Mouse (Mus musculus): Measurements from ENCODE around the gene Bcl3.
"Not testable (repeated sequence)": the region's sequence is repeated elsewhere in the genome, so short reads cannot be mapped to it uniquely, and the experiment has no call there.

Bcl3 gene

DNA sequence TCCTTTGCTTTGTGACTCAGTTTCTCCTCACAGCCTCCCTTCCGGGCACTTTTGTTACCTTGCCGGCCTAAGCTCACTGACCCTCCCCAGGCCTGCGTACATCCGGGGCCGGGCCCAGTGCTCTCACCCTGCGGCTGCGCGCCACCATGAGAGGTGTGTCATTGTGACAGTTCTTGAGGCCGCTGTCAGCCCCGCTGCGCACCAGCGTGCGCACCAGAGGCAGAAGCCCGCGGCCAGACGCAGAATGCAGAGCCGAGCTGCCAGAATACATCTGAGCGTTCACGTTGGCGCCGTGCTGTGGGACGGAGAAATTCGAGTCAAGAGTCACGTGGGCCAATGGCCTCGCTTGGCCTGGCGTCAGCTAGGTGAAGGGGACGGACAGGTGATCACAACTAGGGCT lies 13.2 kb downstream of the Bcl3 start:
- in situ Hi-C loops (cut with MseI, MboI): no loop called here

DNA sequence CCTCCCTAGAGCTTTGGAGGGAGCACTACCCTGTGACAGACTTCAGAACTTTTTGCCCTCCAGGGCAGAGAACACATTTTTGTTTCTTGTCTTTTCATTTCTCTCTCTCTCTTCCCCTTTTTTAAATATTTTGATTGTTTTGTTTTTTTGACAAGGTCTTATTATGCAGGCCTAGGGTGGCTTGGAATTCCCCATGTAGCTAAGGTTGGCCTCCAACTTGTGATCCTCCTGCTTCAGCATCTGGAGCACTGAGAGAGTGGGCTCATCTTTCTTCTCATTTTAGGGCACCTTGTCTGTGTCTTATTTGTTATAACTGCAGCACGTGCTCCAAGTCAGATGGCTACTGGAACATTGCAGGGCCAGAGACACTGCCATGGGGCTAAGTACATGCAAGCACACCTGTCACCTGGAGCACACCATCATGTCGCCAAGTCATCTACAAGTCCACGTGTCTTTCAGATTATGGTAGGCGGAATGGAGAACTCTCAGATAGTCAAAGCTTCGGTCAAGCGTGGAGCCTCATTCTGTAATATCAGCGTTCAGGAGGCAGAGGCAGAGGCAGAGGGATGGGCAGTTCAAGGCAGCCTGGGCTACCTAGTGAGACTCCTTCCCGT lies 16.1 kb downstream of the Bcl3 start:
- in situ Hi-C loops (cut with MseI, MboI): no loop called here

DNA sequence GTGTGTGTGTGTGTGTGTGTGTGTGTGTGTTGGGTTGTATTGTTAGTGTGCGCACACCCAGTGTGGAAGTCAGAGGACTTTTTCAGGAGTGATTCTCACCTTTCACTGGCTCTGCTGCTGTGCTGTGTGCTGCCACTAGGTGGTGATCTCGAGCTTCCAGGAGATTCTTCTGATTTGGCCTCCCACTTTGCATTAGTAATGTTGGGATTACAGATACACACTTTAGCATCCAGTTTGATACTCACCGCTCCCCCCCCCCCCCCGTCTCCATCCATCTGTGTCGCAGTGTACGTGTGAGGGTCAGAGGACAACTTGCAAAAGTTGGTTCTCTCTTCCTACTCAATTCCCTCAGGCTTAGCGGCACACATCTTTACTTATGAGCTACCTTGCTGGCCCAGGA lies 19.6 kb downstream of the Bcl3 start:
- in situ Hi-C loops (cut with MseI, MboI): loop anchor here (5.0 kb wide), 2 partner anchors 39 to 69 kb away; no protein-coding TSS in a partner anchor

DNA sequence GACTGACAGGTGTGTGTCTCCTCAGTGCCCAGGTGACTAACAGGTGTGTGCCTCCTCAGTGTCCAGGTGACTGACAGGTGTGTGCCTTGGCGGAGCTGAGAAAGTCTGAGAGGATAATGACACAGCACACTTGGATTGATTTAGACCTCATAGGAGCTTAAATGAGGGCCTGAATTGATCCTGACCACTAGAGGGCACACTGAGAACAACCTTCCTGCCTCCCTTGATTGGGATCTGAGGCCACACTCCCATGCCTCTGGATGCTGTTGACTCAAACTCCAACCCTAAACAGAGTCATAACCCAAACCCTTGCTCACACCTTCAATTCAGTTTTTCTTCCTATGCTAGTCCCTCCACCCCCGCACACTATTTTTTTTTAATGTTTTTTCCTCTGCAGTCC lies 21.8 kb downstream of the Bcl3 start:
- in situ Hi-C loops (cut with MseI, MboI): loop anchor here (5.0 kb wide), 2 partner anchors 42 to 72 kb away; no protein-coding TSS in a partner anchor

DNA sequence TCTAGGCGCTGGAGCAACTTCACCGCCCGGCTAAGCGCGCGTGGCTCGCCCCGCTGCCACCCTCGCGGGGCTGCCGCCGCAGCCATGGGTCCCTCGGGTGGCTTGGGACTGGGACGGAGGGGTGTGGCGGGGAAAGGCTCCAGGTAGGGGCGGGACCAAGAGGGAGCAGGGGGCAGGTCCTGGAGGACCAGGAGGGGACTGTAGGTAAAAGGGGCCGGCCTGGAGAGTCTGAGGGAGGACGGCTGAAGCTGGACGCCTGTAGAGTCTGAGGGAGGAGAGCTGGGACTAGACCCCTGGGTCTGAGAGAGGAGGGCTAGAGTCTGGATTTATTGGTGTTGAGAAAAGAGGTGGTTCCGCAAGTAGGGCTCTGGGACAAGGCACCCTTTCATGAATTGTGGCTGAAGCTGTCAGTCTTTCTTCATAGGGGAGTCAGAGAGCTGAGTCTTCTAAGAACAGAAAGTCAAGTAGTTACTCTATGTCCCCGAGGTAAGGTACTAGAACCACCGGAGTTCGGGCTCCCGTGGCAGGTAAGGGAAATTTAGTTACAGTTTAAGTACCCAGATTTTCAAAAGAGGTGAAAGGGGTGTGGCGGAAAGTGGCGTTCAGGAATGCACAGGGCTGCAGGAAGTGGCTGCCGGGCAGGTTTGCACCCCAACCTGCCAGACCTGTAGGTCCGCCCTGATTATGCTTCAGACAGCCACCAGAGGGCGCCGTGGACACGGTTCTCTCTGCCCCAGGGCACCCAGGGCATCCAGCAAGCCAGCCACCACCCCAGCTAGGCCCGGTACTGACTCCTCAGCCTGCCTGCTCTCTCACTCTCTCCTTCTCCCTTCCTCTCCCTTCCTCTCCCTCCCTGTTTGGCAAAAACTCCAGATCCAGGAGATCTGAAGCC lies 25.6 kb downstream of the Bcl3 start, which contains the start of gene Cblc:
TSS of gene Cblc (minus strand) at position 113 of the 892 bp plus-strand sequence.
- in situ Hi-C loops (cut with MseI, MboI): no loop called here

DNA sequence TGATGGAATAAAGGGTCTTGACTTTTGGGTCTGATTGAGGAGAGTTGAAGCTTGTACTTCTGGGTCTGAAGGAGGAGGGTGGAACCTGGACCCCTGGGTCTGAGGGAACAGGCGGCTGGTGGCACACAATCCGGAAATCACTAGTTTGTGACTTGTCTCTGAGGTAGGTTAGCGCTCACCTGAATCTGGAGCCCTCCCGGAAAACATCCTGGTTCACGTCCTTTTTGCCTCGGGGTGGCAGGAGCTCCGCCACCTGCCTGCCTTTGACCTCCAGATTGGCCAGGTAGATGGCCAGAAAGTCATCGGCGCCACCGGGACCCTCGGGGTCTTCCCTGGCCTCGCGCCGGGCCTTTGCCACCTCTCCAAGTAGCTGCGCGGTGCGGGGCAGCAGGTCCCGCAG lies 26.3 kb downstream of the Bcl3 start:
- in situ Hi-C loops (cut with MseI, MboI): no loop called here

DNA sequence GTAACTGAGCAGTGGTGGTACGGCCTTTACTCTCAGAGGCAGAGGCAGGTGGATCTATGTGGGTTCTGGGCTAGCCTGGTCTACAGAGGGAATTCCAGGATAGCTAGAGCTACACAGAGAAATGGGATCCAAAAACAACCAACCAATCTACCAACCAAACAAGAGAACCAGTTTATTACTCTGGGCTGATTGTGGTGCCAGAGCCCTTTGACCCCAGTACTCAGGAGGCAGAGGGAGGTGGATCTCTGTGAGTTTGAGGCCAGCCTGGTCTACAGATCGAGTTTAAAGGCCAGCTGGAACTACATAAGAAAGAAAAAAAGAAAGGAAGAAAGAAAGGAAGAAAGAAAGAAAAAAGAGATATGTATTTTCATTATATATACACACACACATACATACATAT lies 27.3 kb downstream of the Bcl3 start:
- in situ Hi-C loops (cut with MseI, MboI): no loop called here

DNA sequence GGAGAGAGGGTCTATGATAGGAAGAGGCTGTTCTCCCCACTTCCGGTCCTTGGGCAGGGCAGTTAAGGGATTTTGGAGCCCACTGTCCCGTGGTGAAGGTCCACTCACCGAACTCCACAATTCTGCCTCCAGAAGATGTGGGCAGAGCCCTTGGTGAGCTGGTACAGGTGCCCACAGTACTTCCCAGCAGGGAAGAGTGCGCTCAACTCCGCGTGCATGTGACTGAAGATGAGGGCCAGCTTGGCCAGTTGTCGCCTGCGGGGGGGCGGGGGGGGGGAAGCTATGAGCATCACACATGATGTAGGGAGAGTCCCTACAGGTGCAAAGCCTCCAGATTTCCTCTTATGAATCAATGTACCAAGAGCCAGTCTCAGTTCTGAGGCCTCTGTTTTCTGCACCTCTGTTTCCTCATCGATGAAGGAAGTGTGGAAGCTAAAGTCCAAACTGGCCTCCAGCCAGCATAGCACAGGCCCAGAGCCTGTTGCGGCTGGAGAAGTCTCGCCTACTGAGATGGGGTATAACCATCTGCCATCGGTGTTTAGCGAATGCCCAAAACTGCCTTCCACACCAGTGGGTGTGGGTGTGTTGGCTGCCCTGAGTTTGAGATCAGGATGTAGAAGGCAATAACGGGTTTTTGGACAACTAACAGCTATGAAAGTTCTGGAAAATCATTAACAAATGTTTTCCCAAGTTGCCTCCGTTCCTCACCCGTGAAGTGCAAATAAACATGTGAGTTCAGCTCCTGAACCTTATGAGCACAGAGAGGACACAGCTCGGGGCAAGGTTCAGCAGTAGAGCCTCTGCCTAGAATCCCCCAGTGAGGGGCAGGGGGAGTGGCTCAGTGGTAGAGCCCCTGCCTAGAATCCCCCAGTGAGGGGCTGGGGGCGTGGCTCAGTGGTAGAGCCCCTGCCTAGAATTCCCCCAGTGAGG lies 29.6 kb downstream of the Bcl3 start:
- in situ Hi-C loops (cut with MseI, MboI): no loop called here

DNA sequence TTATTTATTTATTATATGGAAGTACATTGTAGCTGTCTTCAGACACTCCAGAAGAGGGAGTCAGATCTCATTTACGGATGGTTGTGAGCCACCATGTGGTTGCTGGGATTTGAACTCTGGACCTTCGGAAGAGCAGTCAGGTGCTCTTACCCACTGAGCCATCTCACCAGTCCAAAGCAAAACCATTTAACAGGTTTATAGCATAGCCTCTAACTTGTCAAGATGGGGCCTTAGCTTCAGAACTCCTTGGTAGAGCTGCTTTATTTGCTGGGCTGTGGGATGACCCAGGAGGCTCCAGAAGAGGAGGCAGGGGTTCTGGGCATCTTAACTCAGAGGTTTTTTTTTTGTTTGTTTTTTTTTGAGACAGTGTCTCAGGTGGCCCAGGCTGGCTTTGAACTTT lies 31.1 kb downstream of the Bcl3 start:
- in situ Hi-C loops (cut with MseI, MboI): not testable (repeated sequence)

DNA sequence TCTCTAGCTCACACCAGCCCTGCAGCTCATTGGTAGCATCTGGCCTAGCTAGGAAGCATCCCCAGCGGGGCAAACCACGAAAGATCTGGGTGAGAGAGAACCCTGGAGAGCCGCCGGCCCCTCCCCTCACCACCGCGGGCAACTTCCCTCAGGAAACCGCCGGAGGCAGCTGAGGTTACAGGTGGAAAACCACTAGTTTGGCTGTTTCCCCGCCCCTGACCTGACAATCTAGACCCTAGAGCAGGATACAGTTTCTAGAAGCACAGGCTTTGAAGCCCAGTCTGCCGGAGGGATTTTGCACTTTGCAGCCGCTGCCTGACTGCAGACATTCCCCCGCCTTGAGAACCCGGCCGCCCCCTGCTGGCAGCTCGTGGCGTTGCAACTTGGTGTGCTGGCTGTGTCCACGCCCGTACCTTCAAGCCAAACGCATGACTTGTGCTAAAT lies 32.6 kb downstream of the Bcl3 start:
- in situ Hi-C loops (cut with MseI, MboI): loop anchor here in 1 of 2 experiments (10.0 kb wide), 1 partner anchor 55 kb away; no protein-coding TSS in a partner anchor

DNA sequence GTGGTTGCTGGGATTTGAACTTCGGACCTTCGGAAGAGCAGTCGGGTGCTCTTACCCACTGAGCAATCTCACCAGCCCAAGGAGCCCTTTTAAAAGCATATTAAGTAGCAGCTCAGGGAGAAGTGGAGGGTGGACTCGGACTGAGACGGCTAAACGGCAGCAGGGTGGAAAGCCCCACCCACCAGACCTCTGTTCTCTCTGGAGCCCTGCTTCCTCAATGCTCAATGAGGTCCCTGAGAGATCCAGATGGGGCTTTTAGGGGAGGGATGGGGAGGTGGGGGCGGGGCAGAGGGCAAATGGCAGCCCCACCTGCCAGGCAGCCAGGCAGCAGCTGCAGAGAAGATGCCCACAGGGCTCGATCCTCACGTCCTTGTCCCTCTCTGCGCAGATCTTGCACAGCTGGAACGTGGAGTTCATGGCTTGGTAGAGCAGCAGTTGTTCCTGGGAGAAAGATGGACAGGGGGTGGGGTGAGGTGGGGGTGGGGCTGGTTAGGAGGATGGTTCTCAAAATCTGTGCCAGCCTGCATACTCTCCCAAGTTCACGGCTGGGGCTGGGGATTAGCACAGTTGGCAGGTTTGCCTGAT lies 36.6 kb downstream of the Bcl3 start:
- in situ Hi-C loops (cut with MseI, MboI): loop anchor here in 1 of 2 experiments (10.0 kb wide), 1 partner anchor 51 kb away; no protein-coding TSS in a partner anchor

DNA sequence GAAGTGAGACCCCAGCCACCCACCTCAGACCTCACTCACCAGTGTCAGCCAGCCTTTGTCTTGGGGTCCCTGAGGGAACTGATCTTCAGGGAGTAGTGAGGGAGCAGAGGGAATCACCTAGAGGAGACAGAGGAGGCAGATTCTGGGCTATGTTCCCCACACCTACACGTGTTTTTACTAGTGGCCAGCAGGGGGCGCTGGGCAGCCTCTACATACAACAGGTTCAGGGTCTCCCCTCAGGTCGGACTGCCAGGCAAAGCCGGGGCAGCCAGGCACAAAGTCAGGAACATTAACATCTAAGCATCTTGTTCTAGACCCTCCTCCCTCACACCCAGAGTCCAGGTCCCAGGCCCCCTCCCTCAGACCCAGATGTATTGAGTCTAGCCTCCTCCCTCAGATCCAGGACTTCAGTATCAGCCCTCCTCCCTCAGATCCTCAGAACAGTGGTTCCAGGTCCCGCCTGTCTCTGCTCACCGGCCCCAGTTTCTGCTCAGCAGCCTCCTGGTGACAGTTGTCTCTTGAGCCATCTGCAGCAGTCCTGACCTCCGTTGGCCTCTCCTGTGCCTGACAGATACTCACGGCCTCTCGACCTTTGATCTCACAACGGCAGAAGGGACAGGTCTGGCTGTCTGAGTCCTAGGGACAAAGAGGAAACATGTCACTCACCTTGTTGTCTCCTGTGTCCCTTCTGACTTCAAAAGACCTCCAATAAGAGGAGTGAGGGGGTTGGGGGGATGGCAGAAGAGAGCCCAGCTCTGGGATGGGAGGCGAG lies 37.6 kb downstream of the Bcl3 start:
- in situ Hi-C loops (cut with MseI, MboI): loop anchor here (5.0 to 10.0 kb wide), 2 partner anchors 38 to 50 kb away; no protein-coding TSS in a partner anchor

DNA sequence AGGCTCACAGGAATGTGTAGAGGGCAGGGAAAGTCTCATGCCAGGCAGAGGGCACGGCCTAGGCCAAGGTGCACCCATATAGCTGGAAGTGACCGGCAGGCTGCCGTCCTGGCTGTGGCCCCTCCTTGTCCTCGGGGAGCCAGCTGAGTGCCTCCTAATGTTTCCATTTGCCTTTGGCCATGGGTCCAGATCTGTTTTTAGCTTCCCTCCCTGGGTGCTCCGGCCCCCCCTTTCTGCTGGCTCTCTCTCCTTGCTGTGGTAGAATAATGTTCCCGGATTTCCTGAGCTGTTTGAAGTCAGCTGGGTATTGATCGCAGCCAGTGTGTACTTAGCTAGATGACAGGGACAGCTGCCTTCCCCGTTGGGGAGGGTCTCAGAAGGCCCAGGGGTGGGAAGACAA lies 38.9 kb downstream of the Bcl3 start:
- in situ Hi-C loops (cut with MseI, MboI): loop anchor here (5.0 to 10.0 kb wide), 2 partner anchors 36 to 49 kb away; no protein-coding TSS in a partner anchor

DNA sequence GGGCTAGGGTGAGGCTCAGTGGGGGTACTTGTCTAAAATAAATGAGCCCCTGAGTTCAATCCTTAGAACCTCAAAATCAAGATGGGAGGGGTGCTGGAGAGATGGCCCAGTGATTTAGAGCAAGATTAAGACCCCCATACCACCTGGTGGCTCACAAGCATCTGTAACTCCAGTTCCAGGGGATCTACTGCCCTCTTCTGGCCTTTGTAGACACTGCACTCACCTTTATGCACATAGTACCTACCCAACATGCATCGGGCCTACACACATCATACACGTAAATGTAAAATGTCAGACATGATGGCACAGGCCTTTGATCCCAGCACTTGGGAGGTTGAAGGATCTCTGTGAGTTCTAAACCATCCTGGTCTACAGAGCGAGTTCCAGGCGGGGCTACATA lies 39.9 kb downstream of the Bcl3 start:
- in situ Hi-C loops (cut with MseI, MboI): loop anchor here (5.0 to 10.0 kb wide), 2 partner anchors 35 to 48 kb away; no protein-coding TSS in a partner anchor

DNA sequence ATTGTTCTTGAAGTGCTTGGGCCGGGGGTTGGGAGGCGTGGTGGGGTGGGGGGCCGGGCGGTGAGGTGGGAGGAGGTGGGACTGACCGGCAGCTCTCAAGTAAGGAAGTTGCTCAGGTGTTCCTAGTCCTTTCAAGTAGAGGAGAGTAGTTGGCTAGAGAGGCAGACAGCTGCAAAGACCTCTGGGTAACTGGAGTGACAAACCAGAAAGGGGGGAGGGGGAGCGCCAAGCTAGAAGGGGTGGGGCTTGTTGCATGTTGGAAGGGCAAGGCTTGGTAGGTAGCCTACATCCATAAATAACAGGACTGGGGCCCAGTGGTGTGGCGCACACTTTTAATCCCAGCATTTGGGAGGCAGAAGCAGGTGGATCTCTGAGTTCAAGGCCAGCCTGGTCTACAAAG lies 40.8 kb downstream of the Bcl3 start:
- in situ Hi-C loops (cut with MseI, MboI): loop anchor here (5.0 to 10.0 kb wide), 2 partner anchors 34 to 47 kb away; no protein-coding TSS in a partner anchor

DNA sequence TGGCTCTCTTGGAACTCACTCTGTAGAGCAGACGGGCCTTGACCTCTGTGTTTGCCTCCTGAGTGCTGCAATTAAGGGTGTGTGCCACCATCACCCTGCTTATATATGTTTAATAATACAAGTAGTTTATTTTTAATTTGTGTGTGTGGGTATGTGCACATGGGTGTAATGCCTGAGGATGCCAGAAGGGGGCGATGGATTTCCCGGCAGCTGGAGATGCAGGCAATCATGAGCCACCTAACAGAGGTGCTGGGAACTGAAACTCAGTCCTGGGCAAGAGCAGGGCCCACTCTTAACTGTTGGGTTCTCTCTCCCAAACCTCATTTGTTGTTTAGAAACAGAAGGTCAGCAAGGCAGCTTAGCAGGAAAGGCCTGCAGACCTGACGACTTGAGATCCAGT lies 42.7 kb downstream of the Bcl3 start:
- in situ Hi-C loops (cut with MseI, MboI): loop anchor here (5.0 to 10.0 kb wide), 2 partner anchors 33 to 45 kb away; no protein-coding TSS in a partner anchor

DNA sequence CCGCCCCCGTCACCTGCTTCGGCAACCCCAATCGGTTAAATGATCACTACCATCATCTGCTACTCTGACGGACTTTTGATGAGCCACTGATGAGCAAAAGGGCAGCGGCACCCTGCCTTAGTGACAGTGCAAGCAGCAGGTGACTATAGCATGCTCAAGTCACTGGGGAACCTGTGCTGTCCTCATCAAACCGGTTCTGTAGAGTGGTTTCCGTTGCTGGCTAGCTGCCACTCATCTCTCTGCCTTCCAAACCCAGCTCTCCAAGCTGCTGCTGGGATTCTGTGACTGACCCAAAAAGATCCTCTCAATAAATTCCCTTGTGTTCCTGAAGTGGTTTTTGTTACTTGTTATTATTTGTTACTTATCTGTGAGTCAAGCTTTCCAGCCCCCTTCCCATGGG lies 43.9 kb downstream of the Bcl3 start:
- in situ Hi-C loops (cut with MseI, MboI): no loop called here

DNA sequence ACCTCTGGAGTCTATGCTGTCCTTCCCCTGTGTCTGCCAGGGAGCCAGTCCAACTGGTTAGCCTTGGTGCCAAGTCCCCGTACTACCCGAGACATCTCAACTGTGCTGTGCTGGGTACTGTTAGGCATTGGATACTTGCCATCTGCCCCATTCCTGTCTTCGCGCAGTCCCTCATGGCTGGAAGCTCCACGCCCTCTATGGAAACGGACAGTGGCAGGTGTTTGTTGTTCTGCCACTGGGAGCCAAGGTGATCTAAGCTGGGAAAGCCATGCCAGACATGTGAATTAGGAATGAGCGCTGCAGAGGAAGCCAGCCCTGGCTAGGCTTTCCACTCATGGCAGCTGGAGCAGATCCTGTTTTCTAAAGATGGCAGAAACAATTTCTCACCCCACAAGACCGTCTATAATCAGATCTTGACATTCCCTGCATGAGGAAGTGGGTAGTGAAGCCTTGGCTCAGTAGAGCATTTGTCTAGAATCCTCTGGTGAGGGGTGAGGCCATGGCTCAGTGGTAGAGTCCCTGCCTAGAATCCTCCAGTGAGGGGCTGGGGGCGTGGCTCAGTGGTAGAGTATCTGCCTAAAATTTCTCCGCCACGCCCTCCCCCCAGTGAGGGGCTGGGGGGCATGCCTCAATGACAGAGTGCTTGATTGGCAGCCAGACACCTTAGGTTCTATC lies 45.4 kb downstream of the Bcl3 start:
- in situ Hi-C loops (cut with MseI, MboI): no loop called here

DNA sequence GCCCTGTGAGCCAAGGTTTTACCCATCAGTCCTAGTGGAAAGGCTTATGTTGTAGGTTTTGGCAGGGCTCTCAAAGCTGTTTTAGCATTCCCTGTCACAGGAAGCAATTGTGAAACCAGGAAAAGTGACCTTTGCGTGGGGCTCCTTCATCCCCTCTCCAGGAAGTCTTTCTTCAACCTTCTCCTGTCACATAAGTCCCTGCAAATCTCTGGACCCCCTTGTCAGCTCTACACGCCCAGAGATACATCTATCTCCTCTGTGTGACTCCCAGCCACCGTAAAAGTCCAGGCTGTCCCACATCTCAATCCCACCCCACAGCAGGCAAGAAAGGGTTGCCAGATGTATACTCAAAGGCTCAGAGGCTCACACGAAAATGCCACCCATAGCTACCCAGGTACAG lies 50.9 kb downstream of the Bcl3 start:
- in situ Hi-C loops (cut with MseI, MboI): no loop called here

Measured in mouse trophoblast stem cell (cell line).